Mouse (Mus musculus): Measurements from ENCODE around the gene Park7.

DNA sequence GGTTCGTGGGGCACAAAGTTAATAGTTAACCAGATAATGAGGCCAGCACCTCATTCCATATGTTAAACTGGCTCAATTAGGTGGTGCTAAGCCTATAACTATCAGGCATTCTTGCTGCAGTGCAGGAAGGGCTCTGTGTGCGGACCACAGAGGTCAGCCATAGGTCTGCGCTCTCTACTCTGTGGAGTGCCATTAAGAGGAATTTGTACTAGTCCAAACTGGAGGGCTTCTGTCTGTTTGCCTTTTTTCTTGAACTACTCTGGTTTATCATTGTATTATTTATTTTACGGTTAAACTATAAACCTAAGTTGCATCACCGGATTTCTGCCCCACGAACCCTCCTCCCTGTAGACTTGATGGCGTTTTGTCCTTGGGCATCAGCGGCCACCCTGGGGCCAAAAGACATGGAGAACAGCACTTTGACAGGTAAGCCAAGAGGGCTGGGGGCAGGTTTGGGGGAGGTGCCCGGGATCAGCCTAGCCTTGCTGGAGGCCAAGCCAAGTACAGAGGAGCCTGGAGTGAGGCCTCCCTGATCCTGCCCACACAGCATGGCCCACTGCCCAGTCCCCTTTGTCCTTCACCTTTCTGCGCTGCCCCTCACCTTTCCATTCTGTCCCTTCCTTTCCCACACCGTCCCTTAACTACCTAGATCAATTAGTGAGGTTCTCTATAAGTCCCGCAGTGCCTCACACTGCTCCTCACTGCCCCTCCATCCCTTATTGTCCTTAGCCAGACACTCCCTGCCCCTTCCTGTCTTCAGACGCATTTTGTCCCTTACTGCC is 60.4 kb downstream of the Park7 start, which contains the start of gene Errfi1:
- no peak for TF ChIP-seq CTCF (IDR thresholded peaks at IDR 0.05; ENCODE audit: insufficient read depth, low read length)
- no peak; the same call in 1 of the 2 replicates for TF ChIP-seq POLR2A (IDR thresholded peaks at IDR 0.05; ENCODE audit: borderline replicate concordance, extremely low read depth, low read depth, low read length)
